Mouse (Mus musculus) small intestine, adult 2 months (tissue): ENCODE results near the gene Epm2aip1. TPM values are rescaled to one million over a fixed set of nuclear protein-coding genes. Genes with fewer than 3 reads are reported as not detected.
A peak's percentile ranks its signal among the peaks of the same experiment; 100 is the strongest.

Experiments
- H3K27ac ChIP-seq: fragments of 200-500 bp; 2 replicates; pipeline ENCODE4 v1.5.1; 2012; ENCODE audit warnings: low read depth, low read length, control low read depth, inconsistent platforms; ENCODE audit not compliant: insufficient read depth
- H3K27me3 ChIP-seq: fragments of 200-500 bp; 2 replicates; pipeline ENCODE4 v1.6.1; 2012; ENCODE audit warnings: mild to moderate bottlenecking, moderate library complexity, low read length, inconsistent platforms; ENCODE audit not compliant: control insufficient read depth, insufficient read depth
- H3K36me3 ChIP-seq: fragments of 200-500 bp; 2 replicates; pipeline ENCODE4 v1.6.1; 2012; ENCODE audit warnings: mild to moderate bottlenecking, low read length, control low read depth, inconsistent platforms; ENCODE audit not compliant: control insufficient read depth, insufficient read depth
- H3K4me1 ChIP-seq: fragments of 200-500 bp; 2 replicates; pipeline ENCODE4 v1.6.1; 2012; ENCODE audit warnings: low read length, inconsistent platforms, mixed read lengths; ENCODE audit not compliant: control insufficient read depth, insufficient read depth, insufficient read length
- H3K4me3 ChIP-seq: fragments of 200-500 bp; 2 replicates; pipeline ENCODE4 v1.5.1; 2012; ENCODE audit warnings: low read depth, mild to moderate bottlenecking, control low read depth, inconsistent platforms, low read length, moderate library complexity
- CTCF ChIP-seq: fragments of 200-500 bp; IDR thresholded peaks from 2 replicates; pipeline ENCODE4 v1.5.1; 2012; ENCODE audit warnings: low read depth, mild to moderate bottlenecking, control low read depth, inconsistent platforms, low read length, moderate library complexity, mixed read lengths; ENCODE audit not compliant: insufficient replicate concordance, insufficient read length; ENCODE audit errors: extremely low read depth
- POLR2A ChIP-seq: fragments of 200-500 bp; IDR thresholded peaks from 2 replicates; pipeline ENCODE4 v1.6.1; 2012; ENCODE audit warnings: low read depth, mild to moderate bottlenecking, control low read depth, inconsistent platforms, low read length, moderate library complexity
- WGBS: fragments of 180-500 bp; shearing (Covaris S2); methylation state at CpG from one replicate; pipeline ENCODE4 v1.1.7; 2018; 5-methylcytosine and 5-hydroxymethylcytosine counted together
- polyA plus RNA-seq: library from polyadenylated mRNA; depleted of rRNA; stranded (reverse); fragments of >200 nt; gene quantifications from 2 replicates; pipeline ENCODE4 v1.2.3, GENCODE M21; 2012; rRNA removed

The Epm2aip1 gene
- polyA plus RNA-seq, 1 experiment: 2.1 TPM

- peak overlapping the region; percentile 43 for H3K4me3 ChIP-seq
- H3K36me3 ChIP-seq: no peaks in the 10 kb centered on the region
- no peak for TF ChIP-seq CTCF
- no peak for TF ChIP-seq POLR2A
- H3K27ac ChIP-seq: no peak overlapping the region
- 2% methylated on average over 76 of the region's 98 CpGs for WGBS
- H3K27me3 ChIP-seq: peaks cover 36% of the 10 kb centered on the region
- H3K4me1 ChIP-seq: peaks cover 6% of the 10 kb centered on the region
These were observed 40.2 kb downstream of the Epm2aip1 start for GRCm38 (mm10) chr9:111311843-111312441.

GRCm38 (mm10) chr9:111312442-111313141, 40.9 kb downstream of the Epm2aip1 start:
- H3K27me3 ChIP-seq: peaks cover 40% of the 10 kb centered on the region
- H3K27ac ChIP-seq: no peak overlapping the region
- peak overlapping the region; percentile 35 for H3K4me3 ChIP-seq
- TF ChIP-seq CTCF (no peak), POLR2A (no peak)
- H3K36me3 ChIP-seq: no peaks in the 10 kb centered on the region
- 2% methylated on average over 55 of the region's 59 CpGs for WGBS
- H3K4me1 ChIP-seq: peaks cover 6% of the 10 kb centered on the region

DNA sequence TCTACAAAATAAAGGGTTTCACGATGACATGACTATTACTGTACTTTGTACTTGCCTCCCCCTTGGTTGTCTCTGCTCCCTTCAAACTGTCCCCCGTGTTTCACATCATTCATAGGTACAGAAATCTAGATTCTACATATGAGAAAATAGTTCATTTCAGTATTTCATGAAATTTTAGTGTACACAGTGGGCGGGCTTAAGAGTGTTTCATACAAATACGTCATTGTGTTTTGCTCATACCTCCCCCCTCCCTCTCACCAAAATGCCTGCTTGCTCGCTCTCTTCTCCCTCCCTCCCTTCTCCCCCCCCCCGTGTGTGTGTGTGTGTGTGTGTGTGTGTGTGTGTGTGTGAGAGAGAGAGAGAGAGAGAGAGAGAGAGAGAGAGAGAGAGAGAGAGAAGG, 41.6 kb downstream of the Epm2aip1 start:
- TF ChIP-seq CTCF (no peak), POLR2A (no peak)
- peaks cover 41% of the 10 kb centered on the region for H3K27me3 ChIP-seq

GRCm38 (mm10) chr9:111313793-111314192, 42.1 kb downstream of the Epm2aip1 start:
- Histone ChIP-seq H3K27me3 (peaks cover 41% of the 10 kb centered on the region), H3K4me1 (peaks cover 6% of the 10 kb centered on the region), H3K4me3 (no peak overlapping the region), H3K36me3 (no peaks in the 10 kb centered on the region), H3K27ac (no peak overlapping the region)
- TF ChIP-seq CTCF (no peak), POLR2A (no peak)
- WGBS: 27% methylated on average over 5 of the region's 5 CpGs

More for the DNA sequence above, 41.6 kb downstream of the Epm2aip1 start:
- Histone ChIP-seq H3K4me1 (peaks cover 6% of the 10 kb centered on the region), H3K27ac (no peak overlapping the region), H3K4me3 (no peak overlapping the region), H3K36me3 (no peaks in the 10 kb centered on the region)
- WGBS: 14% methylated on average over 5 of the region's 6 CpGs

GRCm38 (mm10) chr9:111314219-111314618, 42.5 kb downstream of the Epm2aip1 start:
- Histone ChIP-seq H3K4me3 (no peak overlapping the region), H3K36me3 (no peaks in the 10 kb centered on the region), H3K27ac (no peak overlapping the region), H3K27me3 (peaks cover 41% of the 10 kb centered on the region), H3K4me1 (peaks cover 6% of the 10 kb centered on the region)
- TF ChIP-seq POLR2A (no peak), CTCF (peak; percentile 64; the same call in 1 of the 2 replicates)
- 26% methylated on average over 5 of the region's 5 CpGs for WGBS

DNA sequence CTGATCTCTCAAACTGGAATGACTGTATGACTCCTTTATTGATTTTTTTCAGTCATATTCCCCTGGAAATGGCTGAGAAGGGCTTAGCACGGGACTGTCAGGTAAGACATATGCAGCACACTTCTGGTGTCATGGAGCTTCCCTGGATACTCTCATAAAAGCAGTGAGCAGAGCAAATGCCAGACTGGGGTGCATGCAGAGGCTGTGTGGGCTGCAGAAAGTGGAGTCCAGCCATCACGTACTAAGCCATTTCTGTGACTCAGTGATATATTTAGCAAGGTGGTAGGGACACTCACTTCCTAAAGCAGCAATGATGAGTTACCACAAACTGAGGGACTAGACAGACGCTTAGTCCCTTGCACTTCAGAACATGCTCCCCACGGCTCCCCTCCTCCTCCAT, 49.2 kb downstream of the Epm2aip1 start:
- TF ChIP-seq POLR2A (no peak), CTCF (no peak)
- 68% methylated on average over 4 of the region's 4 CpGs for WGBS

DNA sequence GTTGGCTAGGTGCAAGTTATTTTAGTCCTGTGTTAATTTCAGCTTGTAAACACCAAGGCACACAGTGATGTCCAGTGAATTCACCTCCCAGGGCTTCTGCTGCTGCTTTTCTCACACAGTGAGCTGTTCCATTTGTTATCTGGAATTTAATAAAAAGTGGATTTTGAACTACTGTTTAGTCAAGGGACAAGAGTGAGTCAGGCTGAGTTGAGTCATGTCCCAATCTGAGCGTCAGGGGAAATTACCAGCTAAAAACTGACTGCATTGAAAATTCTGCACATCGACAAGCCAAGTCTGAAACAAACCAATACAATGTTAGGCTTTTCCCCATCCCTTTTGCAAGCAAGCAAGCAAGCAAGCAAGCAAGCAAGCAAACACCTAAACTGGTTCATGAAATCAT, 53.2 kb downstream of the Epm2aip1 start:
- Histone ChIP-seq H3K4me1 (no peaks in the 10 kb centered on the region), H3K27me3 (no peaks in the 10 kb centered on the region; the same call in 1 of the 2 replicates), H3K27ac (no peak overlapping the region), H3K4me3 (no peak overlapping the region), H3K36me3 (no peaks in the 10 kb centered on the region)
- TF ChIP-seq POLR2A (no peak), CTCF (no peak)
- 43% methylated on average over 2 of the region's 2 CpGs for WGBS

More for the DNA sequence above, 49.2 kb downstream of the Epm2aip1 start:
- Histone ChIP-seq H3K4me3 (no peak overlapping the region), H3K4me1 (no peaks in the 10 kb centered on the region), H3K27ac (no peak overlapping the region), H3K27me3 (peaks cover 5% of the 10 kb centered on the region; the same call in 1 of the 2 replicates), H3K36me3 (no peaks in the 10 kb centered on the region)

Other genes starting within 250 kb of the Epm2aip1 start
- 1.8 and 3.4 TPM in 2 replicates for gene Ccrl2, start 214.4 kb upstream of the Epm2aip1 start, polyA plus RNA-seq
- 3.7 and 15.3 TPM in 2 replicates for gene Lrrfip2, start 154.3 kb upstream of the Epm2aip1 start, polyA plus RNA-seq
- gene Mlh1, start 138 bp upstream of the Epm2aip1 start, polyA plus RNA-seq: 2.5 and 5.1 TPM in 2 replicates
- 0.03 and 0.06 TPM in 2 replicates for gene Trank1, start 39.8 kb downstream of the Epm2aip1 start, polyA plus RNA-seq
- 0.39 and 2.2 TPM in 2 replicates for gene Dclk3, start 167.2 kb downstream of the Epm2aip1 start, polyA plus RNA-seq